Comparison of ENCODE assay signal across 35 mouse cellular contexts in the genomic region with DNA sequence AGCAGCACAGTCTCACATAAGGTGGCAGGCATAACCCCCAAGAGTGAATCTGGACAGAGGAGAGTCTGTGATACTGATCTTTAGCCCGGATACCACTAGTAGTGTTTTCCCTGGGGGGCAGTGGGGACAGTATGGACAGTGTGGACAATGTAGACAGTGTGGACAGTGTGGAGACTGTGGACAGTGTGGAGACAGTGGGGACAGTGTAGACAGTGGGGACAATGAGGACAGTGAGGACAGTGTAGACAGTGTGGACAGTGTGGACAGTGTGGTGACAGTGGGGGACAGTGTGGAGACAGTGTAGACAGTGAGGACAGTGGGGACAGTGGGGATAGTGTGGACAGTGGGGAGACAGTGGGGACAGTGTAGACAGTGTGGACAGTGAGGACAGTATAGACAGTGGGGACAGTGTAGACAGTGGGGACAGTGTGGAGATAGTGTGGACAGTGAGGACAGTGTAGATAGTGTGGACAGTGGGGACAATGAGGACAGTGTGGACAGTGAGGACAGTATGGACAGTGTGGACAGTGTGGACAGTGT. TPM values are rescaled to one million over a fixed set of nuclear protein-coding genes. Genes with fewer than 3 reads are reported as not detected.
DNase-seq lines count a peak whose midpoint lies in the region; ATAC-seq and TF ChIP-seq lines count a peak whose summit lies in the region.
"Had no signal": no experiment of that assay in that cellular context is flagged by ENCODE, and none has a peak within 500 bp of the region (broad histone marks: within the 10 kb centered on the region; RNA-seq: fewer than 3 reads in every experiment).

No protein-coding gene starts in this region.

- no peak for TF ChIP-seq CTCF in hindbrain, postnatal 0 days (IDR thresholded peaks at IDR 0.05; ENCODE audit: low read depth)
- no peak for TF ChIP-seq CTCF in midbrain, postnatal 0 days (IDR thresholded peaks at IDR 0.05)

- H3K4me2 ChIP-seq in hindbrain, postnatal 0 days (ENCODE audit: low read depth, low read length) = no peak overlapping the region
- no peak overlapping the region for H3K4me2 ChIP-seq in midbrain, postnatal 0 days (ENCODE audit: low read depth, low read length, poor library complexity, severe bottlenecking)
- no peak overlapping the region for H3K4me2 ChIP-seq in midbrain, embryonic 14.5 days (ENCODE audit: low read length)
- H3K4me2 ChIP-seq: forebrain, embryonic 13.5 days; intestine, embryonic 15.5 days; limb, embryonic 15.5 days; midbrain, embryonic 12.5 days; neural tube, embryonic 15.5 days had no signal

- ATAC-seq in hindbrain, postnatal 0 days = 0 out of 2 replicates have a peak, but pooled peaks have one; percentile 32
- ATAC-seq in midbrain, postnatal 0 days (ENCODE audit: low FRiP score) = 0 out of 2 replicates have a peak, but pooled peaks have one; percentile 16
- ATAC-seq in midbrain, embryonic 14.5 days (ENCODE audit: low FRiP score, low TSS enrichment) = no peak
- ATAC-seq in erythroblast, adult 5-6 weeks (replicated peaks; ENCODE audit: low FRiP score, poor library complexity, severe bottlenecking) = peak; percentile 49; the same call in 1 of the 2 replicates
- ATAC-seq: activated CD4-positive, CD25-positive, alpha-beta regulatory T cell, adult 4 months; forebrain, embryonic 13.5 days; hindbrain, embryonic 16.5 days; intestine, embryonic 15.5 days had no signal

- H3K9me3 ChIP-seq in hindbrain, postnatal 0 days (ENCODE audit: low read length) = no peaks in the 10 kb centered on the region
- no peaks in the 10 kb centered on the region for H3K9me3 ChIP-seq in hindbrain, embryonic 10.5 days
- 0 out of 2 replicates have a peak, but pooled peaks cover 2% of the 10 kb centered on the region for H3K9me3 ChIP-seq in midbrain, postnatal 0 days (ENCODE audit: low read length)
- no peaks in the 10 kb centered on the region for H3K9me3 ChIP-seq in midbrain, embryonic 14.5 days (ENCODE audit: control insufficient read depth, low read length)
- H3K9me3 ChIP-seq: forebrain, embryonic 13.5 days; intestine, embryonic 15.5 days; limb, embryonic 15.5 days had no signal

- H3K4me3 ChIP-seq in hindbrain, postnatal 0 days (ENCODE audit: low read length) = no peak overlapping the region
- no peak overlapping the region for H3K4me3 ChIP-seq in hindbrain, embryonic 10.5 days
- H3K4me3 ChIP-seq in midbrain, postnatal 0 days (ENCODE audit: low read depth, low read length) = no peak overlapping the region
- no peak overlapping the region for H3K4me3 ChIP-seq in midbrain, embryonic 14.5 days (replicated peaks; ENCODE audit: low read depth, low read length)
- H3K4me3 ChIP-seq: forebrain, embryonic 13.5 days; intestine, embryonic 15.5 days; left cerebral cortex, adult 2 months; limb, embryonic 15.5 days; megakaryocyte, embryonic 14.5 days; midbrain, embryonic 12.5 days; neural tube, embryonic 15.5 days had no signal

- no peak overlapping the region for H3K27ac ChIP-seq in hindbrain, postnatal 0 days
- H3K27ac ChIP-seq in hindbrain, embryonic 10.5 days = no peak overlapping the region
- no peak overlapping the region for H3K27ac ChIP-seq in midbrain, postnatal 0 days (ENCODE audit: low read depth, low read length)
- no peak overlapping the region for H3K27ac ChIP-seq in midbrain, embryonic 14.5 days (replicated peaks; ENCODE audit: low read depth, low read length)
- H3K27ac ChIP-seq: forebrain, embryonic 13.5 days; intestine, embryonic 15.5 days; left cerebral cortex, adult 2 months; limb, embryonic 15.5 days; midbrain, embryonic 12.5 days; neural tube, embryonic 15.5 days had no signal

- no peaks in the 10 kb centered on the region for H3K36me3 ChIP-seq in hindbrain, postnatal 0 days (ENCODE audit: insufficient read depth, low read length)
- H3K36me3 ChIP-seq in hindbrain, embryonic 10.5 days = no peaks in the 10 kb centered on the region
- no peaks in the 10 kb centered on the region for H3K36me3 ChIP-seq in midbrain, postnatal 0 days (ENCODE audit: insufficient read depth, low read length)
- no peaks in the 10 kb centered on the region for H3K36me3 ChIP-seq in midbrain, embryonic 14.5 days (ENCODE audit: control insufficient read depth, insufficient read depth, low read length)
- H3K36me3 ChIP-seq: intestine, embryonic 15.5 days; limb, embryonic 15.5 days; midbrain, embryonic 12.5 days; neural tube, embryonic 15.5 days had no signal

- no peak for DNase-seq in hindbrain, postnatal 0 days (ENCODE audit: low spot score)
- no peak for DNase-seq in hindbrain, embryonic 10.5 days (ENCODE audit: low spot score)
- no peak for DNase-seq in midbrain, postnatal 0 days (ENCODE audit: low spot score)
- no peak for DNase-seq in midbrain, embryonic 14.5 days
- no peak for DNase-seq in layer of hippocampus, postnatal 25 days (ENCODE audit: extremely low spot score in 1 of 2, low spot score in 1 of 2)
- no peak for DNase-seq in retina, embryonic 14.5 days (ENCODE audit: low spot score)
- DNase-seq: adrenal gland, adult 8-10 months; B cell, adult 2 months; cerebellum, adult 2 months; cerebellum, postnatal 14 days; gastrocnemius, postnatal 10 days; kidney, adult 9 months; kidney, postnatal 14 days; lung, postnatal 36 days; right cerebral cortex, adult 18-20 months; spleen, adult 18-20 months; thymus, adult 2 months; thymus, postnatal 36 days had no signal

- no peaks in the 10 kb centered on the region for H3K27me3 ChIP-seq in hindbrain, postnatal 0 days (ENCODE audit: insufficient read depth, low read length)
- H3K27me3 ChIP-seq in hindbrain, embryonic 10.5 days (ENCODE audit: insufficient read depth, poor library complexity, severe bottlenecking) = no peaks in the 10 kb centered on the region
- no peaks in the 10 kb centered on the region for H3K27me3 ChIP-seq in midbrain, postnatal 0 days (ENCODE audit: insufficient read depth, low read length)
- no peaks in the 10 kb centered on the region for H3K27me3 ChIP-seq in midbrain, embryonic 14.5 days (ENCODE audit: control insufficient read depth, insufficient read depth, low read length)
- H3K27me3 ChIP-seq: intestine, embryonic 15.5 days; midbrain, embryonic 12.5 days had no signal

- no peaks in the 10 kb centered on the region for H3K4me1 ChIP-seq in hindbrain, postnatal 0 days (ENCODE audit: insufficient read depth, low read length)
- H3K4me1 ChIP-seq in hindbrain, embryonic 10.5 days (replicated peaks) = no peaks in the 10 kb centered on the region
- H3K4me1 ChIP-seq in midbrain, postnatal 0 days (ENCODE audit: insufficient read depth, low read length) = no peaks in the 10 kb centered on the region
- H3K4me1 ChIP-seq in midbrain, embryonic 14.5 days (ENCODE audit: control insufficient read depth, insufficient read depth, low read length) = no peaks in the 10 kb centered on the region
- H3K4me1 ChIP-seq: forebrain, embryonic 13.5 days; intestine, embryonic 15.5 days; limb, embryonic 15.5 days; midbrain, embryonic 12.5 days; neural tube, embryonic 15.5 days had no signal

- no peak overlapping the region for H3K9ac ChIP-seq in hindbrain, postnatal 0 days (replicated peaks; ENCODE audit: low read length)
- no peak overlapping the region for H3K9ac ChIP-seq in midbrain, postnatal 0 days (replicated peaks; ENCODE audit: low read length, poor library complexity, severe bottlenecking)
- no peak overlapping the region for H3K9ac ChIP-seq in midbrain, embryonic 14.5 days (replicated peaks; ENCODE audit: low read length)
- H3K9ac ChIP-seq: forebrain, embryonic 13.5 days; intestine, embryonic 15.5 days; limb, embryonic 15.5 days; midbrain, embryonic 12.5 days; neural tube, embryonic 15.5 days had no signal

- 81% methylated on average over 1 of the region's 1 CpGs for WGBS in hindbrain, postnatal 0 days
- WGBS in hindbrain, embryonic 10.5 days = 85% methylated on average over 1 of the region's 1 CpGs
- WGBS in midbrain, postnatal 0 days = 85% methylated on average over 1 of the region's 1 CpGs
- 83% methylated on average over 1 of the region's 1 CpGs for WGBS in midbrain, embryonic 14.5 days

RNA-seq across cellular contexts. Expression of a gene that starts 7.1 kb away (rescaled TPM):
- total RNA-seq in hindbrain, postnatal 0 days (2014; rRNA removed) = 1.0 and 1.3 TPM in 2 replicates
- polyA plus RNA-seq in hindbrain, postnatal 0 days (2015; fragmentation: Nextera tagmentation; extraction: Ambion mirVana) = 0.95 and 1.4 TPM in 2 replicates
- polyA plus RNA-seq in hindbrain, embryonic 10.5 days (2016; fragmentation: Nextera tagmentation; extraction: Ambion mirVana) = not detected in 2 replicates
- 0.66 TPM in 1 of 2 replicates, not detected in the other for total RNA-seq in midbrain, postnatal 0 days (2014; rRNA removed)
- 0.29 and 0.81 TPM in 2 replicates for polyA plus RNA-seq in midbrain, postnatal 0 days (2015; fragmentation: Nextera tagmentation; extraction: Ambion mirVana)
- polyA plus RNA-seq in midbrain, embryonic 14.5 days (2014; fragmentation: Nextera tagmentation; extraction: Ambion mirVana) = 0.83 TPM in 1 of 2 replicates, not detected in the other
- total RNA-seq in erythroblast, adult 5-6 weeks (2015; ENCODE audit: low replicate concordance) = 92.2 and 127 TPM in 2 replicates
- total RNA-seq in erythroblast, adult 5-6 weeks (2017; ENCODE audit: low replicate concordance) = 32.1 and 32.2 TPM in 2 replicates
- total RNA-seq in layer of hippocampus, postnatal 25 days (2021) = 1 to 10 TPM; 1.1 to 1.3 TPM
- polyA plus RNA-seq: hindbrain, embryonic 11.5 days had no signal

RNA-seq across cellular contexts. Expression of a gene that starts 23.1 kb away (rescaled TPM):
- total RNA-seq in hindbrain, postnatal 0 days (2014; rRNA removed) = 1.1 and 3.5 TPM in 2 replicates
- 2.9 and 3.1 TPM in 2 replicates for polyA plus RNA-seq in hindbrain, postnatal 0 days (2015; fragmentation: Nextera tagmentation; extraction: Ambion mirVana)
- 4.7 and 5.3 TPM in 2 replicates for polyA plus RNA-seq in hindbrain, embryonic 10.5 days (2016; fragmentation: Nextera tagmentation; extraction: Ambion mirVana)
- 0.57 and 1.4 TPM in 2 replicates for total RNA-seq in midbrain, postnatal 0 days (2014; rRNA removed)
- 1.5 and 2.7 TPM in 2 replicates for polyA plus RNA-seq in midbrain, postnatal 0 days (2015; fragmentation: Nextera tagmentation; extraction: Ambion mirVana)
- 1.1 and 2.0 TPM in 2 replicates for polyA plus RNA-seq in midbrain, embryonic 14.5 days (2014; fragmentation: Nextera tagmentation; extraction: Ambion mirVana)
- 60.8 and 138 TPM in 2 replicates for total RNA-seq in erythroblast, adult 5-6 weeks (2015; ENCODE audit: low replicate concordance)
- total RNA-seq in erythroblast, adult 5-6 weeks (2017; ENCODE audit: low replicate concordance) = 38.6 and 79.7 TPM in 2 replicates
- 1 to 10 TPM; 1.0 to 1.7 TPM for total RNA-seq in layer of hippocampus, postnatal 25 days (2021)

RNA-seq across cellular contexts. Expression of a gene that starts 25.1 kb away (rescaled TPM):
- total RNA-seq in hindbrain, postnatal 0 days (2014; rRNA removed) = 0.52 and 0.93 TPM in 2 replicates
- 4.1 and 5.3 TPM in 2 replicates for polyA plus RNA-seq in hindbrain, postnatal 0 days (2015; fragmentation: Nextera tagmentation; extraction: Ambion mirVana)
- polyA plus RNA-seq in hindbrain, embryonic 10.5 days (2016; fragmentation: Nextera tagmentation; extraction: Ambion mirVana) = 1.0 and 1.3 TPM in 2 replicates
- 0.88 and 1.7 TPM in 2 replicates for total RNA-seq in midbrain, postnatal 0 days (2014; rRNA removed)
- 5.0 and 5.2 TPM in 2 replicates for polyA plus RNA-seq in midbrain, postnatal 0 days (2015; fragmentation: Nextera tagmentation; extraction: Ambion mirVana)
- polyA plus RNA-seq in midbrain, embryonic 14.5 days (2014; fragmentation: Nextera tagmentation; extraction: Ambion mirVana) = 2.4 and 2.7 TPM in 2 replicates
- total RNA-seq in erythroblast, adult 5-6 weeks (2015; ENCODE audit: low replicate concordance) = 6.5 and 9.8 TPM in 2 replicates
- 15.9 and 53.1 TPM in 2 replicates for total RNA-seq in erythroblast, adult 5-6 weeks (2017; ENCODE audit: low replicate concordance)
- total RNA-seq in layer of hippocampus, postnatal 25 days (2021) = 1 to 10 TPM; 1.0 to 1.6 TPM

RNA-seq across cellular contexts. Expression of a gene that starts 41.9 kb away (rescaled TPM):
- total RNA-seq in hindbrain, postnatal 0 days (2014; rRNA removed) = 0.14 and 0.42 TPM in 2 replicates
- polyA plus RNA-seq in hindbrain, postnatal 0 days (2015; fragmentation: Nextera tagmentation; extraction: Ambion mirVana) = 0.13 and 0.35 TPM in 2 replicates
- 0.24 TPM in 1 of 2 replicates, not detected in the other for polyA plus RNA-seq in hindbrain, embryonic 10.5 days (2016; fragmentation: Nextera tagmentation; extraction: Ambion mirVana)
- 1.1 and 1.2 TPM in 2 replicates for total RNA-seq in midbrain, postnatal 0 days (2014; rRNA removed)
- polyA plus RNA-seq in midbrain, postnatal 0 days (2015; fragmentation: Nextera tagmentation; extraction: Ambion mirVana) = 0.31 and 0.55 TPM in 2 replicates
- not detected in 2 replicates for polyA plus RNA-seq in midbrain, embryonic 14.5 days (2014; fragmentation: Nextera tagmentation; extraction: Ambion mirVana)
- total RNA-seq in erythroblast, adult 5-6 weeks (2015; ENCODE audit: low replicate concordance) = 4.8 and 8.1 TPM in 2 replicates
- total RNA-seq in erythroblast, adult 5-6 weeks (2017; ENCODE audit: low replicate concordance) = 1.4 TPM in 1 of 2 replicates, not detected in the other
- total RNA-seq in layer of hippocampus, postnatal 25 days (2021) = under 1 TPM; 0.25 to 0.47 TPM
- polyA plus RNA-seq: forebrain, embryonic 13.5 days; hindbrain, embryonic 11.5 days; limb, embryonic 15.5 days; midbrain, embryonic 12.5 days had no signal

RNA-seq across cellular contexts. Expression of a gene that starts 44.9 kb away (rescaled TPM):
- total RNA-seq in hindbrain, postnatal 0 days (2014; rRNA removed) = 0.05 and 0.07 TPM in 2 replicates
- 0.10 and 0.20 TPM in 2 replicates for polyA plus RNA-seq in hindbrain, postnatal 0 days (2015; fragmentation: Nextera tagmentation; extraction: Ambion mirVana)
- polyA plus RNA-seq in hindbrain, embryonic 10.5 days (2016; fragmentation: Nextera tagmentation; extraction: Ambion mirVana) = not detected in 2 replicates
- total RNA-seq in midbrain, postnatal 0 days (2014; rRNA removed) = 0.22 and 0.33 TPM in 2 replicates
- 0.06 and 0.09 TPM in 2 replicates for polyA plus RNA-seq in midbrain, postnatal 0 days (2015; fragmentation: Nextera tagmentation; extraction: Ambion mirVana)
- polyA plus RNA-seq in midbrain, embryonic 14.5 days (2014; fragmentation: Nextera tagmentation; extraction: Ambion mirVana) = 0.16 TPM in 1 of 2 replicates, not detected in the other
- not detected in 2 replicates for total RNA-seq in erythroblast, adult 5-6 weeks (2015; ENCODE audit: low replicate concordance)
- total RNA-seq in erythroblast, adult 5-6 weeks (2017; ENCODE audit: low replicate concordance) = not detected in 2 replicates
- total RNA-seq in layer of hippocampus, postnatal 25 days (2021) = not detected
- total RNA-seq: adrenal gland, adult 8-10 months; adrenal gland, postnatal 4 days; gastrocnemius, postnatal 10 days; layer of hippocampus, postnatal 10 days; left cerebral cortex, adult 2 months; left cerebral cortex, postnatal 25 days had no signal
- polyA plus RNA-seq: embryonic facial prominence, embryonic 14.5 days; forebrain, embryonic 13.5 days; heart, postnatal 0 days; hindbrain, embryonic 11.5 days; intestine, embryonic 15.5 days; limb, embryonic 15.5 days; liver, embryonic 16.5 days; midbrain, embryonic 12.5 days had no signal

Comparison
In these comparisons a context has a peak if more than half of its experiments do, and no peak if none do; other contexts are left out.
1. RNA of a gene that starts 7.1 kb away (total RNA-seq): 32.1 to 127 TPM in erythroblast, adult 5-6 weeks; 1.1 to 1.3 TPM in layer of hippocampus, postnatal 25 days, 1.0 to 1.3 TPM in hindbrain, postnatal 0 days and 0.66 TPM in midbrain, postnatal 0 days; every median in the first group is over 10 times any median in the second.